Mouse (Mus musculus): ENCODE results near the gene Gm5678. TPM values are rescaled to one million over a fixed set of nuclear protein-coding genes. Genes with fewer than 3 reads are reported as not detected.

The Gm5678 gene
- polyA plus RNA-seq, 1 experiment from 2014 or later: not detected

DNA sequence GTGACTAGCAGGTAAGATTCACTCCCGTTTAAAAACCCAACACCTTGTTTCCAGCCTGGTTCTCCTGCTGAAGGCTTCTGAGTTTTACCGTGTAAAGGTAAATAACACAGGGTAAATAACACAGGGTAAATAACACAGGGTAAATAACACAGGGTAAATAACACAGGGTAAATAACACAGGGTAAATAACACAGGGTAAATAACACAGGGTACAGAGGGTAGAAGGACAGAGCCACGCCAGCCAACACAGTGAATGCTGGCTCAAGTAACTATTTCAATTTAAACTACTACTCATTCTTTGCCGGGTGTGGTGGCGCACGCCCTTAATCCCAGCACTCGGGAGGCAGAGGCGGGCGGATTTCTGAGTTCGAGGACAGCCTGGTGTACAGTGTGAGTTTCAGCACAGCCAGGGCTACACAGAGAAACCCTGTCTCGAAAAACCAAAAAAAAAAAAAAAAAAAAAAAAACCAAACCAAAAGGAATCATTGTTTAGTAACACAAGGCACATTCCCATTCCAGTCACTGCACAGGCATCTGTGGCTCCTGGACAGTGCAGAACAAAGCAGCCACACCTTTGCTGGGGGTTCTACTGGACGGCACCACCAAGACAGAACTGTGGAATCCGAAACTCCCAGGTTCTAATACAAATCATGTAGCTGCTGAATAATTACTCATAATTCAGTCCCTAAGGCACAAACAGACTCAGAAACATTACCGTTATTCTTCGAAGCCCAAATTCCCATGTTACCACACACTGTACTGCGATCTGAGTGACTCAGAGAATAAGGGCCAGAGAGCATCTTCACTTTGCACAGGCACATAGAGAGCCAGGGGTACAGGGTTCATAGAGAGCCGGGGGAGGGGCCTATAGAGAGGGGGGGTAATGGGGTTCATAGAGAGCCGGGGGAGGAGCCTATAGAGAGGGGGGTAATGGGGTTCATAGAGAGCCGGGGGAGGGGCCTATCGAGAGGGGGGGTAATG is 36.2 kb upstream of the Gm5678 start:
- Histone ChIP-seq H3K4me1 (ENCODE audit: control insufficient read depth, insufficient read depth, low read length) (no peaks in the 10 kb centered on the region), H3K27ac (ENCODE audit: low read length) (no peak overlapping the region), H3K9ac (replicated peaks; ENCODE audit: low read depth, low read length) (no peak overlapping the region), H3K9me3 (ENCODE audit: control insufficient read depth, low read depth, low read length) (no peaks in the 10 kb centered on the region), H3K4me3 (ENCODE audit: low read depth, low read length) (no peak overlapping the region), H3K27me3 (ENCODE audit: control insufficient read depth, insufficient read depth, low read length) (no peaks in the 10 kb centered on the region), H3K36me3 (ENCODE audit: control insufficient read depth, insufficient read depth, low read length) (peaks cover 13% of the 10 kb centered on the region; the same call in 1 of the 2 replicates), H3K4me2 (replicated peaks; ENCODE audit: low read depth, low read length) (no peak overlapping the region)
- ATAC-seq (ENCODE audit: insufficient number of reproducible peaks, insufficient read depth, low FRiP score, low read depth): no peak
- 86% methylated on average over 20 of the region's 20 CpGs for WGBS

DNA sequence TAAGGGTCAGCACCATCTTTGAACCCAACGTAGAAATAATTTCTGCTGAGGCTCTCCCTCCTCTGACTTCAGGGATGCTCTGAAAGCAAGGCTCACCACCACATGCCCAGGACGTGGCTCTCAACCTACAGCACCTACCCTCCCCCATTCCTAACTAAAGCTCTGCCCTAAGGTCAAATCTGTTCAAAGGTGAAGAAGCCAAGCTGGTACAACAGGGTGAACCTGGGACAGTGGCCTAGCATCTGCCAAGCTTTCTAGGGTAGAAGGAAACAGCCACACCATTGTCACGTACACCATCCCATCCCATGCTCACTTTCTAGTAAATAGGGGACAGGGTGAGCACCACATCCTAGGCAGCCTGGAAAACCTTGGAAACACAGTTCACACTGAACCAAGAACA is 35.2 kb upstream of the Gm5678 start:
- H3K4me2 ChIP-seq (replicated peaks; ENCODE audit: low read depth, low read length): no peak overlapping the region
- no peak overlapping the region for H3K4me3 ChIP-seq (ENCODE audit: low read depth, low read length)
- no peak overlapping the region for H3K27ac ChIP-seq (ENCODE audit: low read length)
- no peak overlapping the region for H3K9ac ChIP-seq (replicated peaks; ENCODE audit: low read depth, low read length)
- 93% methylated on average over 3 of the region's 3 CpGs for WGBS
- ATAC-seq (ENCODE audit: insufficient number of reproducible peaks, insufficient read depth, low FRiP score, low read depth): no peak
- H3K36me3 ChIP-seq (ENCODE audit: control insufficient read depth, insufficient read depth, low read length): peaks cover 13% of the 10 kb centered on the region; the same call in 1 of the 2 replicates
- H3K9me3 ChIP-seq (ENCODE audit: control insufficient read depth, low read depth, low read length): no peaks in the 10 kb centered on the region
- no peaks in the 10 kb centered on the region for H3K4me1 ChIP-seq (ENCODE audit: control insufficient read depth, insufficient read depth, low read length)
- H3K27me3 ChIP-seq (ENCODE audit: control insufficient read depth, insufficient read depth, low read length): no peaks in the 10 kb centered on the region

DNA sequence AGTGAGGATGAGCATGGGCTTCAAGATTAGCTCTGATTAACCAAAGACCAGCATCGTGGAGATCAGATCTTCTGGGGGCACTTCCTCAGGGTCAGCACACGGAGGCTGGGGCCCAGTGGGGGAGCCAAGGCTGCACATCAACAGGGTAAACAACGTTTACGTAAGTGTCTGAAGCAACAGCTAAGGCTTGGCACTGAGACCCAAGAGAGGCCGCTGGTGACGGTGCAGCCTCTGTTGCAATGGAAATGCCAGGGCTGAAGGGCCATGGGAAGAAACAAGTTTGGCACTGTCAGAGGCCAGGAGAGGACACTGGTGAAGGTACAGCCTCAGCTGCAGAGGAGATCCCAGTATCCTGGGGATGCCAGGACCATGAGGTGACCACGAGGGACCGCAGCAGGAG is 34.5 kb upstream of the Gm5678 start:
- ATAC-seq (ENCODE audit: insufficient number of reproducible peaks, insufficient read depth, low FRiP score, low read depth): no peak
- H3K9me3 ChIP-seq (ENCODE audit: control insufficient read depth, low read depth, low read length): no peaks in the 10 kb centered on the region
- no peak overlapping the region for H3K4me2 ChIP-seq (replicated peaks; ENCODE audit: low read depth, low read length)
- no peak overlapping the region for H3K27ac ChIP-seq (ENCODE audit: low read length)
- no peak overlapping the region for H3K9ac ChIP-seq (replicated peaks; ENCODE audit: low read depth, low read length)
- 89% methylated on average over 8 of the region's 8 CpGs for WGBS
- H3K36me3 ChIP-seq (ENCODE audit: control insufficient read depth, insufficient read depth, low read length): peaks cover 13% of the 10 kb centered on the region; the same call in 1 of the 2 replicates
- H3K4me1 ChIP-seq (ENCODE audit: control insufficient read depth, insufficient read depth, low read length): no peaks in the 10 kb centered on the region
- no peak overlapping the region for H3K4me3 ChIP-seq (ENCODE audit: low read depth, low read length)
- no peaks in the 10 kb centered on the region for H3K27me3 ChIP-seq (ENCODE audit: control insufficient read depth, insufficient read depth, low read length)

DNA sequence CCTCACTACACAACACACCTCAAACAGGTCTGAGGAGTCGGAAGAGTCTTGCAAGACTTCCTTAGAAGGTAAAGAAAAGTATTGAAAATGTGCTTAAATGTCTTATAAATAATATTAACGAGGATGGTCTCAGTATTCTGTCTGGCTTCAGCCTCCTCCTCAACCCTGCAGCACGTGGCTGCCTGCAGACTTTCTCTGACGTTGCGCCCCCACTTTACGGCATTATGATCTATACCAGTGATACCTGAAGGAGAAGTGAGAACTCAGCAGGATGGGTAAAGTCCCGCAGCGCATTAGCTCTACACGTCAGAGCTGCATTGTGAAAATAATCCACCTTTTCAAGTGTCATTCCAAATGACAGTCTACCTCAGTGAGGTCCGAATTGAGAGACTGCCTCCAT is 33.4 kb upstream of the Gm5678 start:
- Histone ChIP-seq H3K27ac (ENCODE audit: low read length) (no peak overlapping the region), H3K4me1 (ENCODE audit: control insufficient read depth, insufficient read depth, low read length) (no peaks in the 10 kb centered on the region), H3K36me3 (ENCODE audit: control insufficient read depth, insufficient read depth, low read length) (peaks cover 13% of the 10 kb centered on the region; the same call in 1 of the 2 replicates), H3K9ac (replicated peaks; ENCODE audit: low read depth, low read length) (no peak overlapping the region), H3K9me3 (ENCODE audit: control insufficient read depth, low read depth, low read length) (no peaks in the 10 kb centered on the region), H3K4me2 (replicated peaks; ENCODE audit: low read depth, low read length) (no peak overlapping the region), H3K4me3 (ENCODE audit: low read depth, low read length) (no peak overlapping the region), H3K27me3 (ENCODE audit: control insufficient read depth, insufficient read depth, low read length) (no peaks in the 10 kb centered on the region)
- 96% methylated on average over 10 of the region's 10 CpGs for WGBS
- no peak for ATAC-seq (ENCODE audit: insufficient number of reproducible peaks, insufficient read depth, low FRiP score, low read depth)

DNA sequence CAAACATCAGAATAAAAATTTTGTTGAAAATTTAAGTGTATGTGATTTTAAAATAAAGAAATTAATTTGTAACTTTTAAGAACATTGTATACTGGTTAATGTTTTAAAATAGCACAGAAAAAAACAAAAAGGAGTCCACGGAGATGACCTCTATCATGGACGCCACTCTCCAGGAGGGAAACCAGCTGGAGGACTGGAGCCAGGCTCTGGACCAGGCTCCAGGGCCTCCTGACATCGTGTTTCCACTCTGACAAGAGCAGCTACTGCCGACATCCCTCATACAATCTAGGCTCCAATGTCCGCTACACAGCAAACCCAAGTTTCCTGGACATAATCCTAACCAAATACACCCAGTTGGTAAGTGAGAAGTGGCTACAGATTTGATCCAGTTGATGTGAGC is 32.1 kb upstream of the Gm5678 start:
- Histone ChIP-seq H3K9me3 (ENCODE audit: control insufficient read depth, low read depth, low read length) (no peaks in the 10 kb centered on the region), H3K27ac (ENCODE audit: low read length) (no peak overlapping the region), H3K9ac (replicated peaks; ENCODE audit: low read depth, low read length) (no peak overlapping the region), H3K27me3 (ENCODE audit: control insufficient read depth, insufficient read depth, low read length) (no peaks in the 10 kb centered on the region), H3K36me3 (ENCODE audit: control insufficient read depth, insufficient read depth, low read length) (peaks cover 3% of the 10 kb centered on the region; the same call in 1 of the 2 replicates), H3K4me2 (replicated peaks; ENCODE audit: low read depth, low read length) (no peak overlapping the region), H3K4me1 (ENCODE audit: control insufficient read depth, insufficient read depth, low read length) (no peaks in the 10 kb centered on the region), H3K4me3 (ENCODE audit: low read depth, low read length) (no peak overlapping the region)
- ATAC-seq (ENCODE audit: insufficient number of reproducible peaks, insufficient read depth, low FRiP score, low read depth): no peak
- WGBS: 77% methylated on average over 5 of the region's 5 CpGs

DNA sequence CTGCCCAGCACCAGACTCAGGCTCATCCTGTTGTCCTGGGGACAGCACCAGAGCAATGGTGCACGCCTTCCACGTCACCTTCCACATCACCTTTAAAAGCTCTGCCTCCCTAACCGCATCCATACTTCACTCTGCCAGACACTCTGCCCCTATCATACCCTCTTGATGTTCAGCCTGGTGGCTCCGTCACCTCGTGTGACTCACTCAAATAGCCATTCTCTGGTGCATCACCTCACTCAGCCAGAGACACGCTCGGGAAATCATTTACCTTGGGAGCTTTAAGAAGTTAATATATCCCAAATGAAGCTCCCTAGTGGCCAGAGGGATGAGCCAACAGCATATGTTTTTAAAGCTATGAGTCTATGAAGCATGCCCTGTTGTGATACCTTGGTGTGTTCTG is 31.1 kb upstream of the Gm5678 start:
- Histone ChIP-seq H3K4me3 (ENCODE audit: low read depth, low read length) (no peak overlapping the region), H3K9ac (replicated peaks; ENCODE audit: low read depth, low read length) (no peak overlapping the region), H3K27me3 (ENCODE audit: control insufficient read depth, insufficient read depth, low read length) (no peaks in the 10 kb centered on the region), H3K9me3 (ENCODE audit: control insufficient read depth, low read depth, low read length) (no peaks in the 10 kb centered on the region), H3K36me3 (ENCODE audit: control insufficient read depth, insufficient read depth, low read length) (no peaks in the 10 kb centered on the region; the same call in 1 of the 2 replicates), H3K4me1 (ENCODE audit: control insufficient read depth, insufficient read depth, low read length) (no peaks in the 10 kb centered on the region), H3K27ac (ENCODE audit: low read length) (no peak overlapping the region), H3K4me2 (replicated peaks; ENCODE audit: low read depth, low read length) (no peak overlapping the region)
- 95% methylated on average over 7 of the region's 7 CpGs for WGBS
- no peak for ATAC-seq (ENCODE audit: insufficient number of reproducible peaks, insufficient read depth, low FRiP score, low read depth)

DNA sequence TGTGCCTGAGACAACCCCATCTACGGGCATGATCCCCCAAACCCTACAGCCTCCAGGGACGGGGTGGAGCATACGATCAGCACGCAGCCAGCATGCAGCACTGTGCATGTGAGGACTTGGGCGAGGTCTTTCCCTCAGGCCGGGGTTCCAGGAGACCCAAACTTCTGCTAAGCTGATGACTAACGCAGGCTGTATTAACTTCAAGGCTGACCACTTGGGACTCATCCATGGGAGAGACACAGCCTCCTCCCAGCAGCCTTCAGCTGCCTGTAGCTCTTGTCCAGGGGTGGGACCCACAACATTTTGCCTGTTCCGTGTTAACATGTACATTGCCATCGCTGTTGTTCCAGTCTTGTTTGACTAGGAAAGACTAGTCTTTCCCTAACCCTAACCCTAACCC is 30.3 kb upstream of the Gm5678 start:
- ATAC-seq (ENCODE audit: insufficient number of reproducible peaks, insufficient read depth, low FRiP score, low read depth): no peak
- Histone ChIP-seq H3K9me3 (ENCODE audit: control insufficient read depth, low read depth, low read length) (no peaks in the 10 kb centered on the region), H3K4me2 (replicated peaks; ENCODE audit: low read depth, low read length) (no peak overlapping the region), H3K9ac (replicated peaks; ENCODE audit: low read depth, low read length) (no peak overlapping the region), H3K4me1 (ENCODE audit: control insufficient read depth, insufficient read depth, low read length) (no peaks in the 10 kb centered on the region), H3K4me3 (ENCODE audit: low read depth, low read length) (no peak overlapping the region), H3K27ac (ENCODE audit: low read length) (no peak overlapping the region), H3K27me3 (ENCODE audit: control insufficient read depth, insufficient read depth, low read length) (no peaks in the 10 kb centered on the region), H3K36me3 (ENCODE audit: control insufficient read depth, insufficient read depth, low read length) (no peaks in the 10 kb centered on the region; the same call in 1 of the 2 replicates)
- 91% methylated on average over 9 of the region's 9 CpGs for WGBS

DNA sequence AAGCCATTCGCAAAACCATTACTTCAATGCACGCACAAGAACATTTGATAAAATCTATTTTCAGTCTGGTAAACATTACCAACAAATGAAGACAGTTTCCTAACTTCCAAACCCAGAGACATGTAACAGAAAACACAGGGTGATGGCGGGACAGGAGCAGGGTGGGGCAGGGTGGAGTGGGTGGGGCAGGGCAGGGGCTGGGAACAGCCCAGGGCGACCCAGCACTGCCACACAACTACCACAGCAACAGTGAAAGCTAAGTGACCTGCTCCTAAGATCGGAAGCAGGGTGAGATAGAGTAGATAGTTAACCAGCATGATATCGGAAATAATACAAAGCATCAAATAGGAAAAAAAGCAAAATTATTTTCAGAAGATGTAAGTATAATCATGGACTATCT is 28.4 kb upstream of the Gm5678 start:
- no peak overlapping the region for H3K4me2 ChIP-seq (replicated peaks; ENCODE audit: low read depth, low read length)
- WGBS: 86% methylated on average over 6 of the region's 6 CpGs
- ATAC-seq (ENCODE audit: insufficient number of reproducible peaks, insufficient read depth, low FRiP score, low read depth): no peak
- no peaks in the 10 kb centered on the region for H3K36me3 ChIP-seq (ENCODE audit: control insufficient read depth, insufficient read depth, low read length)
- H3K27me3 ChIP-seq (ENCODE audit: control insufficient read depth, insufficient read depth, low read length): no peaks in the 10 kb centered on the region
- H3K27ac ChIP-seq (ENCODE audit: low read length): no peak overlapping the region
- H3K4me1 ChIP-seq (ENCODE audit: control insufficient read depth, insufficient read depth, low read length): no peaks in the 10 kb centered on the region
- no peak overlapping the region for H3K9ac ChIP-seq (replicated peaks; ENCODE audit: low read depth, low read length)
- H3K9me3 ChIP-seq (ENCODE audit: control insufficient read depth, low read depth, low read length): no peaks in the 10 kb centered on the region
- H3K4me3 ChIP-seq (ENCODE audit: low read depth, low read length): no peak overlapping the region
